Mouse (Mus musculus) limb, embryonic 14.5 days (tissue): ENCODE measurements at regions not wholly inside any gene's neighbourhood (a gene's known extent, or its start where the extent isn't known, plus 50 kb on each side); places are given as distances from the start of the nearest gene placed in this dataset.

Experiments used
- ATAC-seq: fragments of 200-750 bp; cut with Nextera tagmentation; 2 replicates; pipeline ENCODE4 v1.8.0; 2017; ENCODE audit warnings: low read depth, moderate number of reproducible peaks, moderate TSS enrichment; ENCODE audit not compliant: low FRiP score
- DNase-seq: peaks from one replicate; pipeline ENCODE4 v3.0.0-alpha.2; 2015; ENCODE audit warnings: low spot score
- H3K27ac ChIP-seq: fragments of 300-500 bp; sonication (generic); replicated peaks from 2 replicates; pipeline ENCODE4 v1.5.1; 2014; ENCODE audit warnings: low read depth, mild to moderate bottlenecking, low read length, moderate library complexity, mixed read lengths
- H3K27me3 ChIP-seq: fragments of 300-500 bp; sonication (generic); 2 replicates; pipeline ENCODE4 v1.6.1; 2014; ENCODE audit warnings: low read length, mixed read lengths; ENCODE audit not compliant: control insufficient read depth, insufficient read depth
- H3K36me3 ChIP-seq: fragments of 300-500 bp; sonication (generic); 2 replicates; pipeline ENCODE4 v1.6.1; 2014; ENCODE audit warnings: mild to moderate bottlenecking, low read length, moderate library complexity, mixed read lengths; ENCODE audit not compliant: control insufficient read depth, insufficient read depth
- H3K4me1 ChIP-seq: fragments of 300-500 bp; sonication (generic); 2 replicates; pipeline ENCODE4 v1.6.1; 2014; ENCODE audit warnings: antibody characterized with exemption, low read length, mixed read lengths; ENCODE audit not compliant: control insufficient read depth, insufficient read depth
- H3K4me2 ChIP-seq: fragments of 300-500 bp; sonication (generic); replicated peaks from 2 replicates; pipeline ENCODE4 v1.6.1; 2014; ENCODE audit warnings: low read depth, mild to moderate bottlenecking, low read length, moderate library complexity; ENCODE audit not compliant: severe bottlenecking
- H3K4me3 ChIP-seq: fragments of 300-500 bp; sonication (generic); replicated peaks from 2 replicates; pipeline ENCODE4 v1.5.1; 2014; ENCODE audit warnings: low read length
- H3K9ac ChIP-seq: fragments of 300-500 bp; sonication (generic); 2 replicates; pipeline ENCODE4 v1.6.1; 2014; ENCODE audit warnings: mild to moderate bottlenecking, low read depth, low read length, moderate library complexity; ENCODE audit not compliant: severe bottlenecking
- H3K9me3 ChIP-seq: fragments of 300-500 bp; sonication (generic); 2 replicates; pipeline ENCODE4 v1.6.1; 2016; ENCODE audit warnings: low read length; ENCODE audit not compliant: control insufficient read depth
- POLR2A ChIP-seq: fragments of 200-500 bp; IDR thresholded peaks from 2 replicates; pipeline ENCODE4 v1.8.0; 2012; ENCODE audit warnings: inconsistent platforms, mild to moderate bottlenecking, moderate library complexity, borderline replicate concordance; ENCODE audit not compliant: insufficient read depth, insufficient read length; ENCODE audit errors: extremely low read depth
- WGBS: fragments of 180-500 bp; shearing (Covaris S2); extraction: QIAGEN DNeasy Blood & Tissue Kit; methylation state at CpG from one replicate; pipeline ENCODE4 v1.1.7; 2014; 5-methylcytosine and 5-hydroxymethylcytosine counted together

DNA sequence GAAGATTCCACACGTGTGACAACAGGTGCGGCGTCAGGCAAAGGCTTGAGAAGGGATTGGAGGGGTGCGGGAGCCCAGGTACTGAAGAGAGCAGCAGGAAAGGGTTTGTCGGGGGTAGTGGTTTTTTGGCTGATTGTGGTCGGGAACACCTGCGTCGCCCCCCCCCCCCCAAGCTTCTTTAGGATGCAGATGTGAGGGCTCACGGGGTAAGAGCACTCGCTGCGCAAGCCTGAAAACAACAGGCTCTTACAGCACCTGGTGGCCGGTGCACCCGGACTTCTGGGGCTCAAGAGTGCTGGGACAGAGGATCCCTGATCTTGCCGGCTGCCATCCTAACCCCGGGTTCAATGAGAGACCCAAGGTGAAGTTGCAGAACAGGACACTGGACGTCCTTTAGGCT is 60.9 kb upstream of the Zfp644 start:
- H3K4me3 ChIP-seq, result no peak overlapping the region
- ATAC-seq (no peak), DNase-seq (no peak)
- no peak for TF ChIP-seq POLR2A
- H3K4me2 ChIP-seq, result no peak overlapping the region
- H3K9me3 ChIP-seq, result no peaks in the 10 kb centered on the region
- no peaks in the 10 kb centered on the region for H3K36me3 ChIP-seq
- H3K9ac ChIP-seq, result no peak overlapping the region
- H3K27me3 ChIP-seq, result peaks cover 11% of the 10 kb centered on the region
- H3K27ac ChIP-seq, result no peak overlapping the region
- 13% methylated on average over 16 of the region's 16 CpGs for WGBS
- 0 out of 2 replicates have a peak, but pooled peaks cover 6% of the 10 kb centered on the region for H3K4me1 ChIP-seq

- H3K27ac ChIP-seq, result no peak overlapping the region
- no peak overlapping the region for H3K9ac ChIP-seq
- ATAC-seq, result no peak
- no peak for DNase-seq
- WGBS, result 3% methylated on average over 14 of the region's 14 CpGs
- H3K4me1 ChIP-seq, result 0 out of 2 replicates have a peak, but pooled peaks cover 6% of the 10 kb centered on the region
- H3K36me3 ChIP-seq, result no peaks in the 10 kb centered on the region
- peak overlapping the region; percentile 41 for H3K4me2 ChIP-seq
- peaks cover 11% of the 10 kb centered on the region for H3K27me3 ChIP-seq
- TF ChIP-seq POLR2A, result no peak
- no peaks in the 10 kb centered on the region for H3K9me3 ChIP-seq
- peak overlapping the region; percentile 10 for H3K4me3 ChIP-seq
Measured at GRCm38 (mm10) chr5:106757436-106757835, 60.3 kb upstream of the Zfp644 start.

DNA sequence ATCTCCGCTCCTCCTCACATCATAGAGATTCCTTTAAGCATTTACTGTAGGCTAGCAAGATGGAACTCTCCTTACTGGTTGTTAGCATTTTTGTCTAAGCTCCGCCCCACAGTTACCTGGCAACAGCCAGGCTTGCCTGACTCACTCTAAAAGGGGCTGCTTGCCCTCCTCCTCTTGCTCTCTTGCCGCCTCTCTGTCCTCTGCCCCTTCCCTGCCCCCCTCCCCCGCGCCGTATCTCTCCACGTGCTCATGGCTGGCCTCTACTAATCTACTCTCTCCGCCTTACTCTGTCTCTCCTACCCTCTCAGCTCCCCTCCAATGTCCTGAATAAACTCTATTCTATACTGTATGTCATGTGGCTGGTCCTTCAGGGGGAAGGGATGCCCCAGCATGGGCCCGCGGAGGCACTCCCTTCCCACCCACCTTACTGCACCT is 59.9 kb upstream of the Zfp644 start:
- Histone ChIP-seq H3K27me3 (peaks cover 11% of the 10 kb centered on the region), H3K4me3 (peak overlapping the region; percentile 10; the same call in 1 of the 2 replicates), H3K9ac (no peak overlapping the region), H3K4me1 (0 out of 2 replicates have a peak, but pooled peaks cover 6% of the 10 kb centered on the region), H3K9me3 (no peaks in the 10 kb centered on the region), H3K4me2 (peak overlapping the region; percentile 41), H3K36me3 (no peaks in the 10 kb centered on the region), H3K27ac (no peak overlapping the region)
- DNase-seq (peak; percentile 36), ATAC-seq (no peak)
- WGBS, result 5% methylated on average over 10 of the region's 10 CpGs
- TF ChIP-seq POLR2A, result no peak

DNA sequence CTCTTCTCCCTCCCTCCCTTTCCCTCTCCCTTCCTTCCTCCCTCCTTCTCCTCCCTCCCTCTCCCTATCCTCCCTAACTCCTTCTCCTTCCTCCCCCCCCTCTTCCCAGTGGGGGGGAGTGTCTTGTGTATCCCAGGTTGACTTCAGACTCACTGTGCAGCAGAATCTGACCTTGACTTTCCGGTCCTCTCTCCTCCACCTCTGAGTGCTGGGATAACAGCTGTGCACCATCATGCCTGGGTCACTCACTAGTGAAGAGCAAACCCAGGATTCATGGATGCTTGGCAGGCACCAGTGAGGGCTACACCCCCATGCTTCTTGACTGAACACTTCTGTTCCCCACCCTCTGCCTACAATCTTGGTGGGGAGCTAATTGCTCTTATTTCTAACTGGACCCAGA is 56.2 kb upstream of the Zfp644 start:
- H3K36me3 ChIP-seq, result no peaks in the 10 kb centered on the region
- H3K4me2 ChIP-seq, result no peak overlapping the region
- 0 out of 2 replicates have a peak, but pooled peaks cover 6% of the 10 kb centered on the region for H3K4me1 ChIP-seq
- 74% methylated on average over 1 of the region's 1 CpGs for WGBS
- H3K4me3 ChIP-seq, result no peak overlapping the region
- H3K9ac ChIP-seq, result no peak overlapping the region
- DNase-seq, result no peak
- no peak for ATAC-seq
- H3K27me3 ChIP-seq, result peaks cover 11% of the 10 kb centered on the region
- TF ChIP-seq POLR2A, result no peak
- H3K27ac ChIP-seq, result no peak overlapping the region
- H3K9me3 ChIP-seq, result no peaks in the 10 kb centered on the region

DNA sequence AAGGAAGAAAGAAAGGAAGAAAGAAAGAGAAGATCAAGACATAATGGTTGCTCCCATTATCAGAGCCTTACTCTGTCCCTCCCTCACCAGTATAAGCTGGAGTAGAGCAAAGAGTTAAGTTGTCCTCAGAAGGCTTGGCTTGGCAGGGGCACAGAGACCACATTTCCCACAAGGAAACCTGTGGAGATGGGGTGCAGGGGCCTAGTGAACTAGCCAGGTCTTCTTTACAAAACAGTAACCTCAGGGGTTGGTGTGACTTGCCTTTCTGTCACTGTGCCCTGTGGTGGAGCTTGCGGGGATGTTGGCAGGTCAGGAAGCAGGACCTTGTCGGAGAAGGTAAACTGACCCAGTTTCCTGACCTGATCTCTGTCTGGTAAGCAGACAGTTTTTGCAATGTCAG is 53.1 kb upstream of the Zfp644 start:
- H3K9ac ChIP-seq, result no peak overlapping the region
- ATAC-seq, result no peak
- no peak for TF ChIP-seq POLR2A
- no peak for DNase-seq
- no peaks in the 10 kb centered on the region for H3K9me3 ChIP-seq
- H3K4me1 ChIP-seq, result no peaks in the 10 kb centered on the region
- 89% methylated on average over 2 of the region's 2 CpGs for WGBS
- H3K36me3 ChIP-seq, result no peaks in the 10 kb centered on the region
- H3K4me2 ChIP-seq, result no peak overlapping the region
- H3K27ac ChIP-seq, result no peak overlapping the region
- H3K4me3 ChIP-seq, result no peak overlapping the region
- H3K27me3 ChIP-seq, result no peaks in the 10 kb centered on the region
